Mouse (Mus musculus) NIH3T3 (cell line): ENCODE data around the gene Olfr702.

Experiments
- DNase-seq: peaks from one replicate; pipeline ENCODE4 v3.0.0-alpha.2; 2012; ENCODE audit warnings: low read depth

Olfr702 gene

DNA sequence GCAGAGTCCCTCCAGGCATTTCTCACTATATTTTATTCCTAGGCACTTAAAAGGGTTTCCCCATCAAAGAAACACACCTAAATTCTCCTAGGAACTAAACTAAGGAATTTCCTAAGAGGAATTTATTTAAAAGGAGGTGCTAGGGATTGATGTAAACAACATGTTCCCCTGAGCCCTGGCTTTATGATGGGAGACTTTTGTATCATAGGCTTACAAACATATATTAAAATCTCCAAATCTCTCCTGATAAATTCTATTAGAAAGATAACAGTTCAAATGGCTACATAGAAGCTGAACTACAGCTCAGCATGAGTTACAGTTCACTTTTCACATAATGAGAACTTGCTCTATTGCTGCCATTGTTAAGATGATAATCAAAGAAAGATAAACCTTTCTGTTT, at the start of gene Olfr702:
Olfr702 (minus strand) TSS at position 101 of the 400 bp plus-strand sequence.
- no peak for DNase-seq

DNA sequence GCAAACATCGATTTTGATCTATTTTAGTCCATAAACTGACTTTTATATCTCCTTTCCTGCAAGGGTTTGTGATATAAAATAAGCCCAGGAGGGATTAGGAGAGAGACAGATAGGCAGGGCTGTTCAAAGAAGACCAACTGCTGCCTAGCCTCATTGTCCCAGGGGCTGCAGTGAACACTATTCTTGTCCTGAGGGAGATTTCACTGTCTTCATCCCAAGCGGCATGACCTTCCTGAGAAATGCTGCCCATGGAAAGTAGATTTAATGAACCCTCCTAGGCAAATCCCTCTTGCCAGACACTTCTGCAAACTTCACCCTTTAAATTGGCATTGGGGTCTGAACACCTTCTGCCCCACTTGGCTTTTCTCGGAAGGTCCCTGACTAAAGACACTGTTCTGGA, 43.1 kb upstream of the Olfr702 start, which contains the start of gene Olfr705:
Olfr705 (minus strand) TSS at position 101 of the 400 bp plus-strand sequence.
- no peak for DNase-seq

DNA sequence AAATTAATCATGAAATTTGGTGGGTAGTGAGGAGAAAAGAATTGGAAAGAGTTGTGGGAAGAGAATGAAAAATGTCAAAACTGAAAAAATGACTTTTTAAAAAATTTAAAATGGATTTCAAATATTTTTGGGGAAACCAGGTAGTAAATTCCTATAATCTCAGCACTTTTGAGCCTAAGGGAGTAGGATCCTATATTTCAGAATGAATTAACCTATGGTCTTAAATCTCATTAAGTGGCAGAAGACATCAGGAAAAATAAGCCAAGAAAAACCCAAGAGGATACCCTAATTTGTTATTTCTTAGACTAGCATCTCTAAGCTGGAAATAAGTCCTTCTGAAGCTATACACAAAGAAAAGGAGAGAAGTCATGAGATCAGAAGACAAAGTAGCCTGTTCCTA, 29.2 kb upstream of the Olfr702 start, which contains the start of gene Olfr704:
Olfr704 (plus strand) TSS at position 301 of the 400 bp plus-strand sequence.
- no peak for DNase-seq

DNA sequence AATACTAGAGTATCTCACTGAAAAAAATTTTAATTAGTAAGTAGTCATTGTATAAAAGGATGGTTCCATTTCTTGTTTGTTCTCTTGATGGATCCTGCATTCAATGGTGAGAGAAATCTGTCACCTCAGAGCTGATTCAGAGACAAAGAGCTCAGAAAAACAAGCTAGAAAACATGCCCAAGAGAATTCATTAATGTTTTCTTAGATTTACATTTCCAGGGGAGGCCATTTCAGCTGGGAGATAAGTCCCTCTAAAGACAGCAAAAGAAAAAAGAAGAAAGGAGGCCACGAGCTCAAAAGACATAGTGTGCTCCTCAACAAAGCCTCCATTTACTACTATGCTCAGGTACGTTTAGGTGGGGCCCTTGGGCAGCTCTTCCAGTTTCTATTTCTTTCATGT, 9.4 kb upstream of the Olfr702 start, which contains the start of gene Olfr703:
Olfr703 (plus strand) TSS at position 301 of the 400 bp plus-strand sequence.
- DNase-seq: no peak

DNA sequence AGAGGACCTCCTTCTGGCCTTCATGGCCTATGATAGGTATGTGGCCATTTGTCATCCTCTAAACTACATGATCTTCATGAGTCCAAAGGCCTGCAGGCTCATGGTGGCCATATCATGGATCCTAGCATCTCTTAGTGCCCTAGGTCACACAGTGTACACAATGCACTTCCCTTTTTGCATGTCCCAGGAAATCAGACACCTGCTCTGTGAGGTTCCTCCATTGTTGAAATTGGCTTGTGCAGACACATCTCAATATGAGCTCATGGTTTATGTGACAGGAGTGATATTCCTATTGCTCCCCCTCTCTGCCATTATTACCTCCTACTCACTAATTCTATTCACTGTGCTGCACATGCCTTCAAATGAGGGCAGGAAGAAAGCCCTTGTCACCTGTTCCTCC, 15.3 kb downstream of the Olfr702 start:
- DNase-seq: no peak

DNA sequence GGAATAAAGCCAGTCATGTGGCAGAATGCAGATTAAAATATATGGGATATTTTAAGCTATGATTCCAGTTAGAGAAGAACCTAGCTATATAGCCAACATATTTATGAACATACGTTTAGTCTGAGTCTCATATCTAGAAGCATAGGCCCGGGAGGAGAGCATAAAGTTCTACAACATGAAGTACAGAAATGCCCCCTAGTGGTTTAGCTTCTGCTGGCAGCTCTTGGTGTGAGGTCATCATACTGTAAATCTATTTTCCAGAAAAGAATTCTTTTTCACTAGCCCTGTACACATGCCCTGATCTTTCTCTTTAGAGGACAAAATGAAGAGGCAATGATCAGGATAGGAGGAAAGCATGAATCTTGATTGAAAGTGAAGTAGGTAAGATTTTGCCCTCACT, 17.9 kb downstream of the Olfr702 start:
- peak; percentile 2 for DNase-seq

DNA sequence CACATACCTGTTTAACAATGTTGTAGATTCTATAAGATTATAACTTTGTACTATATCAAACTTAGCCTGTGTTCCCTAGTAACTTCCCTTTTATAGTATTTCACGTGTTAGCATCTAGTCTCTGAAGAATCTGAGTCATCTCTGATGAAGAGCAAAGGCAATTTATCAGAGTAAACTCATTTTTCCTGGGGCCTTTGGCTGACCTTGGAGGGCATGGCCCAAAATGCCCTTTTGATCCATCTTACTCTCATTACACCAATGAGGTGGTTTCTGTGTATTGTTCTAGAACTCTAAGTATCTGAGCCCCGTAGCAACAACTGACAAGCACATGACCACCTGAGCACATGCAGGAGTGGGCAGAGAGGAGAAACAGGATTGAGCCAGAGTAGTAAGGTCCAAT, 19.9 kb downstream of the Olfr702 start, which contains the start of gene Olfr701:
Olfr701 (plus strand) TSS at position 301 of the 400 bp plus-strand sequence.
- DNase-seq: no peak

DNA sequence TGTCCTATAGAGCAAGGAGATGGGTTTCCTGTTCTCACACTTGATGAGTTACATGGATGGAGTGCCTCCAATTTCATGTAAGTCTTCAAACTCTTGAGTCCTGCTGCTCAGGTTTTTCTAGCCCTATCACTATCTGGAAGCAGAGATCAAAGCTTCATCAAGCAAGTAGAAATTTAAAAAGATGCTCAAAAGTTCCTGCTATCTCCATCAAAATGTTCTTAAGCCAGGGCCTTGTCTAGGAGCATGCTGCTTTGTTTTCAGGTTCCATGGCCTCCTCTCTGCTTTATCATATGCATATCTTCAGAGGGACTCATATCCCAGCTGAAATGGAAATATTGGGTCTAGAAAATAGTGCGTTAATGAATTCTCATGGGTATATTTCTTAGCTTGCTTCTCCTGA, 25.0 kb downstream of the Olfr702 start, which contains the start of gene Olfr700:
Olfr700 (minus strand) TSS at position 101 of the 400 bp plus-strand sequence.
- no peak for DNase-seq

DNA sequence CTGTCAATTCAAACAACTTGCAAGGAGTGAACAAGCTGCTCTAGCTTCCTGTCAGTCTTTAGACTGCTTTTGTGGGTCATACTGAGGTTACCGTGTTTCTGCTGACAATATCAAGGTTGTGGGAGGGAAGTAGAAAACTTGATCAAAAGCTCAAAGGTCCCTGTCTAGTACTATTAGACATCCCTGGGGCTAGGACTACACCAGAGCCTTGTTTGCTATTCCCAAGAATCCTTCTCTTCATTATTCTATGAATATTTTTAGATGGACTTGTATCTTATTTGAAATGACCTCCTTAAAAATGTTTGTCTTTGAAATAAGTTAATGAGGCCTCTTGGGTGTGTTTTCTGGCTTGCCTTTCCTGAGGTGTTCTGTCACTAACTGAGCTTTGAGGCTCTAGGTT, 40.6 kb downstream of the Olfr702 start, which contains the start of gene Olfr699:
Olfr699 (minus strand) TSS at position 101 of the 400 bp plus-strand sequence.
- DNase-seq: no peak

DNA sequence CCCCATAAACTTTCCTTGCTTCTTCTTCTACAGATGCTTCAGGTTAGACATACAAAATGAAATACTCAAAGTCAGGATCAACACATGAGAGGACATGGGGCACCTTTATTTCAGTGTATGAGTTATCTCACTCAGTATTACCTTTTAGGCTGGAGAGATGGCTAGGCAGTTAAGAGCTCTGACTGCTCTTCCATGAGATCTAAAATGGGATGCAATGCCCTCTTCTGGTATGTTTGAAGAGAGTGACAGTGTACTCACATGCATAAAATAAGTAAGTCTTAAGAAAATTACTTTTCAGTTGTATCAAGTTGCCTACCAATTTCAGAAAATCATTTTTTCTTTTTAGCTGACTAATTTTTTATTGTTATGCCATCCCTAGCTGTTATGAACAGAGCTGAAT, 45.4 kb downstream of the Olfr702 start:
- no peak for DNase-seq
